Mouse (Mus musculus): ENCODE data around the gene Utp15. TPM values are rescaled to one million over a fixed set of nuclear protein-coding genes. Genes with fewer than 3 reads are reported as not detected.

The Utp15 gene
- polyA plus RNA-seq, 1 experiment from 2014 or later: 42.2 TPM

DNA sequence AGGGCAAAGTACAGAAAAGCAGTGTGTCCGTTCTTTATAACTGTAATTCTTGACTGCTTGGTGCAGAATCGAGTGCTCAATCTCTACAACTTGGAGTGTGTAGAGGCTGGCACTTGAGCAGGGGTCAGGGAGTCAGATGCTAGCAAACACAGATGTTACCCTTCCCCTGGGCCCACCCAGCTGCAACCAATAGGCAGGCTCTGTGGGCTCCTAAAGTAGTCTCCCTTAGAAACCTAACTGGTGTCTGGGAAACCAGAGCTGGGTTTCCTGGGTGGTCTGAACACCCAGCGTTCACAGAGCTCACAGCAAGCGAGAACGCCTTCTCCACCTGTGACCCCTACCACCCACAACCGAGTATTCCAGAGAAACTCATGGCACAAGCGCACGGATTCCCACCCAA, 57.7 kb downstream of the Utp15 start:
- no peaks in the 10 kb centered on the region for H3K9me3 ChIP-seq
- H3K4me1 ChIP-seq: peaks cover 11% of the 10 kb centered on the region
- ATAC-seq (ENCODE audit: insufficient number of reproducible peaks, insufficient read depth, low FRiP score, low TSS enrichment): no peak
- H3K36me3 ChIP-seq: no peaks in the 10 kb centered on the region
- peaks cover 7% of the 10 kb centered on the region; the same call in 1 of the 2 replicates for H3K27me3 ChIP-seq
- WGBS: 13% methylated on average over 8 of the region's 8 CpGs
- no peak overlapping the region; the same call in 1 of the 2 replicates for H3K9ac ChIP-seq
- peak overlapping the region; percentile 89 for H3K4me2 ChIP-seq (replicated peaks)
- no peak overlapping the region for H3K27ac ChIP-seq
- peak overlapping the region; percentile 61 for H3K4me3 ChIP-seq

GRCm38 (mm10) chr13:98204371-98204770, 58.5 kb downstream of the Utp15 start:
- no peak overlapping the region for H3K9ac ChIP-seq
- WGBS: 88% methylated on average over 8 of the region's 8 CpGs
- H3K4me1 ChIP-seq: peaks cover 11% of the 10 kb centered on the region
- no peak overlapping the region for H3K27ac ChIP-seq
- no peak for ATAC-seq (ENCODE audit: insufficient number of reproducible peaks, insufficient read depth, low FRiP score, low TSS enrichment)
- H3K36me3 ChIP-seq: no peaks in the 10 kb centered on the region
- H3K4me2 ChIP-seq (replicated peaks): no peak overlapping the region
- peaks cover 7% of the 10 kb centered on the region; the same call in 1 of the 2 replicates for H3K27me3 ChIP-seq
- no peak overlapping the region for H3K4me3 ChIP-seq
- H3K9me3 ChIP-seq: no peaks in the 10 kb centered on the region

DNA sequence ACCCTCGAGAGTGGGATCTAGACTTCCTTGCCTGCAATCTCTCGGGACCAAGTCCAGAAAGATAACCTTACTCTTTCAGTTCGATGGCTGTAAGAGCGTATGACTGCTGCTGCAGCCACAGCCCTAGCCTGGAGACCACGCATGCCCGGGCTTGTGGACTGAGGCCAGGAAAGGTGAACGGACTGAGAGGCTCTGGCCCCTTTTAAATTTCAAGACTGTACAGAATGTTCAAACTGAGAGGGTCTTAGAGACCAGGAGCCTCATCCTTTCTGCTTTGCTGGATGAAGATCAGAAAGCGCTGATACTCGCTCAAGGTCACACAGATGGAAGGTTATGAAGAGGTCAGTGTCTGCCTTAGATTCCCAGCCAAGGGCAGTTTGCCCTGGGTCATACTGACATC, 61.4 kb downstream of the Utp15 start:
- H3K27me3 ChIP-seq: no peaks in the 10 kb centered on the region
- H3K4me1 ChIP-seq: peaks cover 11% of the 10 kb centered on the region
- H3K4me2 ChIP-seq (replicated peaks): no peak overlapping the region
- no peak overlapping the region for H3K4me3 ChIP-seq
- no peak overlapping the region for H3K27ac ChIP-seq
- H3K9me3 ChIP-seq: no peaks in the 10 kb centered on the region
- H3K9ac ChIP-seq: no peak overlapping the region
- ATAC-seq (ENCODE audit: insufficient number of reproducible peaks, insufficient read depth, low FRiP score, low TSS enrichment): no peak
- no peaks in the 10 kb centered on the region for H3K36me3 ChIP-seq
- 45% methylated on average over 9 of the region's 9 CpGs for WGBS

Other genes with a start within 250 kb of the Utp15 start
- 14.7 and 15.1 TPM in 2 replicates for gene Arhgef28, start 56.6 kb downstream of the Utp15 start, polyA plus RNA-seq (2016; fragmentation: Nextera tagmentation; extraction: Ambion mirVana)
- gene Ankra2, start within 50 bp of the Utp15 start, polyA plus RNA-seq (2016; fragmentation: Nextera tagmentation; extraction: Ambion mirVana): 24.7 and 25.8 TPM in 2 replicates
- gene Gm21976, start 16.8 kb upstream of the Utp15 start, polyA plus RNA-seq (2016; fragmentation: Nextera tagmentation; extraction: Ambion mirVana): not detected in 2 replicates
- 731 and 771 TPM in 2 replicates for gene Btf3, start 54.0 kb upstream of the Utp15 start, polyA plus RNA-seq (2016; fragmentation: Nextera tagmentation; extraction: Ambion mirVana)
- 9.5 and 9.9 TPM in 2 replicates for gene Foxd1, start 91.2 kb upstream of the Utp15 start, polyA plus RNA-seq (2016; fragmentation: Nextera tagmentation; extraction: Ambion mirVana)
- 0.76 and 1.2 TPM in 2 replicates for gene Gm10320, start 229.0 kb upstream of the Utp15 start, polyA plus RNA-seq (2016; fragmentation: Nextera tagmentation; extraction: Ambion mirVana)